Mouse (Mus musculus): Measurements from ENCODE around the gene Ywhag.

DNA sequence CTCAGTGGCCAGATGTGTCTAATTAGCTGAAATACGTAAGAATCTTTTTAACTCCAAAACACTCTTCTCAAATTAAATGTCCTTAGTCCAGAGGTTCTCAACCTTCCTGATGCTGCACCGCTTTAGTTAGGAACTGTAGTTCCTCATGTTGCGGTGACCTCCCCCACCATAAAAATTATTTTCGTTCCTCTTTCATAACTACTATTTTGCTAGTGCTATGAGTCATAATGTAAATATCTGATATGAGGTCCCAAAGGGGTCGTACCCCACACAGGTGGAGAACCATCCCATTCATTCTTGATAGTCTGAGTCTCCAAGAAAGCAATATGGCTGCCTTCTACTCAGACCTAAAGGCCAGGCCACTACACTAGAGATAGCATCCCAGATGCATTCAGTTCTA lies 63.9 kb downstream of the Ywhag start:
- no peak for TF ChIP-seq CTCF (IDR thresholded peaks at IDR 0.05; ENCODE audit: low read depth)
- TF ChIP-seq EP300 (IDR thresholded peaks at IDR 0.05; ENCODE audit: low read depth), result no peak
